Mouse (Mus musculus) cerebellum, adult 18-20 months (tissue): ENCODE measurements around the gene Slc35d1.
"Not testable (repeated sequence)": the region's sequence is repeated elsewhere in the genome, so short reads cannot be mapped to it uniquely, and the experiment has no call there.

Experiments
- DNase-seq, 2 experiments: peaks; one replicate each; pipeline ENCODE4 v3.0.0; 2021

Gene Slc35d1

GRCm38 (mm10) chr4:103180300-103180888, 34.6 kb downstream of the Slc35d1 start:
- no peak for DNase-seq

GRCm38 (mm10) chr4:103179581-103179980, 35.4 kb downstream of the Slc35d1 start:
- DNase-seq, result peak in 1 of 2 experiments; percentile 16

GRCm38 (mm10) chr4:103178635-103179318, 36.2 kb downstream of the Slc35d1 start:
- peak; percentile 25 to 26 for DNase-seq

- DNase-seq, result no peak
Observed at GRCm38 (mm10) chr4:103177681-103178080, 37.3 kb downstream of the Slc35d1 start.

- DNase-seq, result peak in 1 of 2 experiments; percentile 9
Observed at GRCm38 (mm10) chr4:103174001-103174400, 41.0 kb downstream of the Slc35d1 start.

- no peak for DNase-seq
Observed at GRCm38 (mm10) chr4:103173507-103173906, 41.5 kb downstream of the Slc35d1 start.

GRCm38 (mm10) chr4:103171256-103171655, 43.7 kb downstream of the Slc35d1 start:
- DNase-seq, result no peak

- not testable (repeated sequence) for DNase-seq
Observed at GRCm38 (mm10) chr4:103166198-103166597, 48.8 kb downstream of the Slc35d1 start.

GRCm38 (mm10) chr4:103158781-103159180, 56.2 kb downstream of the Slc35d1 start:
- no peak for DNase-seq

GRCm38 (mm10) chr4:103151946-103152345, 63.0 kb downstream of the Slc35d1 start:
- no peak for DNase-seq

GRCm38 (mm10) chr4:103146339-103146738, 68.6 kb downstream of the Slc35d1 start:
- peak; percentile 81 to 82 for DNase-seq

- DNase-seq, result no peak
Observed at GRCm38 (mm10) chr4:103136946-103137345, 78.0 kb downstream of the Slc35d1 start.

- no peak for DNase-seq
Observed at GRCm38 (mm10) chr4:103126533-103126932, 88.4 kb downstream of the Slc35d1 start.

GRCm38 (mm10) chr4:103123606-103124005, 91.4 kb downstream of the Slc35d1 start:
- no peak for DNase-seq

- no peak for DNase-seq
Observed at GRCm38 (mm10) chr4:103123086-103123485, 91.9 kb downstream of the Slc35d1 start.

- DNase-seq, result no peak
Observed at GRCm38 (mm10) chr4:103120874-103121389, 94.0 kb downstream of the Slc35d1 start.
